Mouse (Mus musculus) liver, embryonic 13.5 days (tissue): ENCODE measurements around the gene Samt4. TPM values are rescaled to one million over a fixed set of nuclear protein-coding genes. Genes with fewer than 3 reads are reported as not detected.
"Not testable (repeated sequence)": the region's sequence is repeated elsewhere in the genome, so short reads cannot be mapped to it uniquely, and the experiment has no call there.

Experiments used
- ATAC-seq: fragments of 200-750 bp; cut with Nextera tagmentation; 2 replicates; pipeline ENCODE4 v1.8.0; 2017; ENCODE audit warnings: low read depth, mild to moderate bottlenecking, moderate number of reproducible peaks, moderate library complexity
- DNase-seq: peaks from one replicate; pipeline ENCODE4 v3.0.0; 2022
- H3K27ac ChIP-seq: fragments of 300-500 bp; sonication (generic); 2 replicates; pipeline ENCODE4 v1.5.1; 2015; ENCODE audit warnings: moderate library complexity, mild to moderate bottlenecking, inconsistent platforms
- H3K27me3 ChIP-seq: fragments of 300-500 bp; sonication (generic); 2 replicates; pipeline ENCODE4 v1.6.1; 2015; ENCODE audit warnings: mild to moderate bottlenecking, inconsistent platforms
- H3K36me3 ChIP-seq: fragments of 300-500 bp; sonication (generic); 2 replicates; pipeline ENCODE4 v1.6.1; 2015; ENCODE audit warnings: mild to moderate bottlenecking, inconsistent platforms
- H3K4me1 ChIP-seq: fragments of 300-500 bp; sonication (generic); replicated peaks from 2 replicates; pipeline ENCODE4 v1.6.1; 2015; ENCODE audit warnings: inconsistent platforms
- H3K4me2 ChIP-seq: fragments of 300-500 bp; sonication (generic); 2 replicates; pipeline ENCODE4 v1.6.1; 2015; ENCODE audit warnings: inconsistent platforms, mild to moderate bottlenecking, moderate library complexity
- H3K4me3 ChIP-seq: fragments of 300-500 bp; sonication (generic); replicated peaks from 2 replicates; pipeline ENCODE4 v1.5.1; 2015; ENCODE audit warnings: mild to moderate bottlenecking, inconsistent platforms
- H3K9ac ChIP-seq: fragments of 300-500 bp; sonication (generic); 2 replicates; pipeline ENCODE4 v1.6.1; 2015; ENCODE audit warnings: mild to moderate bottlenecking, inconsistent platforms
- H3K9me3 ChIP-seq: fragments of 300-500 bp; sonication (generic); replicated peaks from 2 replicates; pipeline ENCODE4 v1.6.1; 2016; ENCODE audit warnings: inconsistent platforms
- WGBS: fragments of 180-500 bp; shearing (Covaris S2); methylation state at CpG from one replicate; pipeline ENCODE4 v1.1.7; 2015; ENCODE audit not compliant: insufficient replicate concordance; 5-methylcytosine and 5-hydroxymethylcytosine counted together
- polyA plus RNA-seq: library from polyadenylated mRNA; unstranded; fragments of >200 nt; fragmentation: Nextera tagmentation; extraction: Ambion mirVana; gene quantifications from 2 replicates; pipeline ENCODE4 v1.2.1, GENCODE M21; 2015

Gene Samt4
- polyA plus RNA-seq: not detected in 2 replicates

GRCm38 (mm10) chrX:154481702-154482101 lies at the start of gene Samt4:
TSS of gene Samt4 (plus strand) at chrX:154482002.
- Histone ChIP-seq H3K36me3 (no peaks in the 10 kb centered on the region), H3K4me1 (no peaks in the 10 kb centered on the region), H3K4me3 (no peak within 1 kb of the TSS), H3K9ac (no peak within 1 kb of the TSS), H3K27me3 (no peaks in the 10 kb centered on the region), H3K4me2 (no peak within 1 kb of the TSS), H3K9me3 (no peaks in the 10 kb centered on the region), H3K27ac (no peak within 1 kb of the TSS)
- no peak for ATAC-seq
- no peak for DNase-seq

- H3K4me3 ChIP-seq, H3K27me3 ChIP-seq, DNase-seq, ATAC-seq, H3K9ac ChIP-seq, H3K36me3 ChIP-seq, H3K4me2 ChIP-seq, H3K9me3 ChIP-seq, H3K27ac ChIP-seq, H3K4me1 ChIP-seq: not testable (repeated sequence)
These were observed 38.1 kb upstream of the Samt4 start for GRCm38 (mm10) chrX:154443696-154444095.

- not testable (repeated sequence) for H3K9me3 ChIP-seq, ATAC-seq, DNase-seq, H3K4me1 ChIP-seq, H3K4me2 ChIP-seq, H3K4me3 ChIP-seq, H3K27me3 ChIP-seq, H3K36me3 ChIP-seq, H3K27ac ChIP-seq, H3K9ac ChIP-seq
- 56% methylated on average over 3 of the region's 3 CpGs for WGBS
These were observed 13.4 kb upstream of the Samt4 start for GRCm38 (mm10) chrX:154468386-154468785.

Other genes with a start within 250 kb of the Samt4 start
- gene 4930524N10Rik, start 138.6 kb upstream of the Samt4 start, polyA plus RNA-seq: not detected in 2 replicates
- not detected in 2 replicates for gene Samt2, start 97.4 kb downstream of the Samt4 start, polyA plus RNA-seq